Mouse (Mus musculus) bone marrow, adult 2 months (tissue): ENCODE results near the gene Smim24. TPM values are rescaled to one million over a fixed set of nuclear protein-coding genes. Genes with fewer than 3 reads are reported as not detected.

Source experiments
- H3K27ac ChIP-seq: fragments of 200-500 bp; 2 replicates; pipeline ENCODE4 v1.5.1; 2012; ENCODE audit warnings: low read depth, mild to moderate bottlenecking, control low read depth, inconsistent platforms, low read length; ENCODE audit not compliant: control insufficient read depth, poor library complexity, insufficient read depth
- H3K4me1 ChIP-seq: fragments of 200-500 bp; 2 replicates; pipeline ENCODE4 v1.6.1; 2011; ENCODE audit warnings: low read length; ENCODE audit not compliant: control insufficient read depth, insufficient read depth
- H3K4me3 ChIP-seq: fragments of 200-500 bp; replicated peaks from 2 replicates; pipeline ENCODE3; 2011; ENCODE audit warnings: mild to moderate bottlenecking, low read depth, low read length, control low read depth; ENCODE audit not compliant: control insufficient read depth
- CTCF ChIP-seq: fragments of 200-500 bp; IDR thresholded peaks from 2 replicates; pipeline ENCODE4 v1.5.1; 2011; ENCODE audit warnings: low read length, control low read depth; ENCODE audit not compliant: control insufficient read depth, insufficient read depth
- POLR2A ChIP-seq: fragments of 200-500 bp; IDR thresholded peaks from 2 replicates; pipeline ENCODE4 v1.6.1; 2011; ENCODE audit warnings: low read depth, mild to moderate bottlenecking, control low read depth, low read length, borderline replicate concordance; ENCODE audit not compliant: control insufficient read depth
- WGBS: fragments of 180-500 bp; shearing (Covaris S2); methylation state at CpG from one replicate; pipeline ENCODE4 v1.1.7; 2018; 5-methylcytosine and 5-hydroxymethylcytosine counted together
- polyA plus RNA-seq: library from polyadenylated mRNA; stranded (reverse); fragments of >200 nt; gene quantifications from 2 replicates; pipeline ENCODE4 v1.2.4, GENCODE M21; 2011; ENCODE audit warnings: low replicate concordance; ENCODE audit not compliant: missing spikeins, insufficient read depth, insufficient read length

The Smim24 gene
- polyA plus RNA-seq, 1 experiment = 18.0 TPM

DNA sequence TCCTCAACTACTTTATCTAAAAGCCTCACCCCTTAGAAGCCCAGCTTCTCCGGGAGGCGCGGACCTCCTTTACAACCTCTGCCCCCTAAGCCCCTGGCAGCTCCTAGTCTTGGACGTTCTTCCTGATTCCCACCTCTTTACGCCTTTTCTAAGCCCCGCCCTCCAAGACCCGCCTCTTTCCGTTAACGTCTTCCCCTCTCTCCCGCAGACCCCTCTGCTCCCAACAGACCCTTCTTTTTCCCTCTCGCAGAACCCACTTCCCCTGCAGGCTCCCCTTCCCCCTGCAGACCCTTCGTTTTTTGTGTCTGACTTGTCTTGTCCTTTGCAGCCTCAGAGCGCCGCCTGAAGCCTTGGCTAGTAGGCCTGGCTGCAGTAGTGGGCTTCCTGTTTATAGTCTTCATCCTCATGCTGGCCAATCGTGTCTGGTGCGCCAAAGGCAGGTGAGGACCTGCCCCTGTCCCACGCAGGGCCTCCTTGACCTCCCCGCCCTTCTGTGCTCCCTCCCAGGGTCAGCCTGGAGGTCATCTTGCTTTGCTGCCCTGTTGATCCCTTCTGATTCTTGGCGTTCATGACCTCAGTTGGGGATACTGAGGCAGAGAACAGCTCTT lies 709 bp downstream of the Smim24 start:
- H3K4me3 ChIP-seq = peak overlapping the region; percentile 25
- TF ChIP-seq POLR2A = no peak
- no peak for TF ChIP-seq CTCF
- H3K4me1 ChIP-seq = peaks cover 5% of the 10 kb centered on the region
- H3K27ac ChIP-seq = peak overlapping the region; percentile 23
- WGBS = 3% methylated on average over 19 of the region's 19 CpGs

DNA sequence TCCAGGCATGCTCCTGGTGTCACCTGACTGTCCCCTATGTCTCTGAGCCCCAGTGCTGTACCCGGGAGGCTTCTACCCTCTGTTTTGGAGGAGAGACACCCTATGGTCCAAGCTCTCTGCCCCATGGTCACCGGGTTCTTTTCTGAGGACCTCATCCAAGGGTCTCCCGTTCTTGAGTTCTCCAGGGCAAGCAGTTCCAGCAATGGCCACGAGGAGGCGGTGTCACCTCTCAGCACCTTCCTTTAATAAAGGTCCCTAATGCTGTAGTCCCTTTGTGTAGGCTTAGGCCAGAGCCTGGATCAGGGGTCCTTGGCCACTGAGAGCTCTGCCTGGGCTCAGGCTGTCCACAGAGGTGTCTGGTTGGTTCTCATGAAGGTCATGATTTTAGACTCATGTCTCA lies 2.3 kb downstream of the Smim24 start:
- WGBS = 17% methylated on average over 5 of the region's 5 CpGs
- TF ChIP-seq POLR2A (no peak), CTCF (peak; percentile 95)
- Histone ChIP-seq H3K4me1 (peaks cover 5% of the 10 kb centered on the region), H3K4me3 (no peak overlapping the region), H3K27ac (no peak overlapping the region)

DNA sequence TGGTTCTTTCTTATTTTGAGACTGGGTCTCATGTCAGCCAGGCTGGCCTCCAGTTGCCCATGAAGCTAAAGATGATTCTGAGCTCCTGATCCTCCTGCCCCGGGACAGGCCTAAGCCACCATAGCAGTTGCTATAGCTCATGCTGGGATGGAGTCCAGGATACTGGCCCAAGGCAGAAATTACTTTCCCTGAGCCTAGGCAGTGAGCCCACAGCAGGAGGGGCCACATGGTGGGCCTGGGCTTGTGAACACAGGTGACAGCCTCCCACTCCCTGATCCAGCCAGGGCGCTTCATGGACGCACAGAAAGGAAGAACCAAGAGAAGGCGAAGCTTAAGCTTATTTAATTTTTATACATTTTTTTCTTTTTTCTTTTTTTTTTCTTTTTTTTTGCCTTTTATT lies 3.0 kb downstream of the Smim24 start:
- 80% methylated on average over 4 of the region's 4 CpGs for WGBS
- TF ChIP-seq POLR2A (no peak), CTCF (no peak)
- Histone ChIP-seq H3K27ac (no peak overlapping the region), H3K4me1 (peaks cover 5% of the 10 kb centered on the region), H3K4me3 (no peak overlapping the region)

DNA sequence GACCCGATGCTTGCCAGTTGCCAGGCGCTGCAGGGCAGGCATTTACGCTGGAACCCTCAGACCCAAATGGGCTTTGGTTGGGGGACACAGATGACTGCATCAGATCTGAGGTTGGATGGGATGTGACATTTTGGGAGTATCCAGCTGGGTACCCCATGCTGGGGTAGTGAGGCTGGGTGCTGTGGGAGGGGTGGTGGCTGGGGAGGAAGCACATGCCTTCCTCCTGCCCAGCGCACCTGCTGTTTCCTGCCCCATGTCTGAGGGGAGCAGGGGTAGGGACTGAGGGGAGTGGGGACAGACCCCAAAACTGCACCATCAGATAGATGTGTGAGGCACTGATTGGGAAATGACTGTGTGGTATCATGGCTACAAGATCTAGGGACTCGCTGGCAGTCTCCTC lies 3.9 kb downstream of the Smim24 start:
- 60% methylated on average over 5 of the region's 5 CpGs for WGBS
- TF ChIP-seq POLR2A = no peak
- no peak for TF ChIP-seq CTCF

DNA sequence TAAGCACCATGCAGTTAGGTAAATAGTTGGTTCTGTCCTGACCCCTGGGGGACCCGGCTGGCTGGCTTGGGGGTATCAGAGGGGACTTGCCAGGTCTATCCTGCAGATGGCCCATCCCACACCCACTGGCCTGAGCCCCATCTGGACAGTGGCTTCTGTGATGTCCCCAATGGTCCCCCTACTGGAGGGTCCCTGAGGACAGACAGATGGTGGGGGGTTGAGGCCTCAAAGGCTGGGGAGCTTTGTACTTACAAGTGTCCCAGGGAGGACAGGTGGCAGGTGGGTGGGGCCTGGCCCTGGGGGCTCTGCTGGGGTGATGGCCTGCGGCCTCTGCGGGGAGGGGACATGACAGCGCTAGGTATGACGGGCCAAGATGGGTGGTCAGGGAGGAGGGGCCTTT lies 6.4 kb downstream of the Smim24 start:
- peaks cover 2% of the 10 kb centered on the region; the same call in 1 of the 2 replicates for H3K4me1 ChIP-seq
- H3K4me3 ChIP-seq = no peak overlapping the region
- TF ChIP-seq POLR2A (no peak), CTCF (no peak)
- no peak overlapping the region for H3K27ac ChIP-seq
- 86% methylated on average over 5 of the region's 5 CpGs for WGBS

More for the DNA sequence above, 3.9 kb downstream of the Smim24 start:
- H3K4me3 ChIP-seq = no peak overlapping the region
- H3K4me1 ChIP-seq = peaks cover 7% of the 10 kb centered on the region
- no peak overlapping the region for H3K27ac ChIP-seq

DNA sequence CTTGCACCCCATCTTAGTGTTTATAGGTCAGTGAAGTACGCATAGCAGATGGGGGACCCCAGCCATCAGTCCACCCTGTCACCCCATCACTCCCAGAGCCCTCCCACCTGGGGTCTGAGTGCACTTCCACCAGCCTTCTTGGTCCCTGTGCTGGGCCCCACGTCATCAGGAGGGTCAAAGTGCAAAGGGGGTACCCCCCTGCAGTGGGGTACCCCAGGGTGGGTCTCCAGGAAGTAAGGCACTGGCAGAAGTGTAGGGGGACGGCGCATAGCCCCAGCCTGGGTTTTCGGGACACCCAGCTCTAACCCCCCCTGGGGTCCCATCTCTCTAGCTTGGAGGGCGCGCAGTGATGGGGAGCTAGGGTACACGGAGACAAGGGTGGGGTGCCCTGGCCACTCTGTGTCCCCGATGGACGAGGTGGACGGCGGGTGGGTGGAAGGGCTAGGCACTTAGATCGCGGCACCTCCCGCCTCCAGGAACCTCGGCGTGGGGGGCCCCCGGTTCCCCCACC lies 7.0 kb downstream of the Smim24 start:
- H3K4me3 ChIP-seq = no peak overlapping the region
- 89% methylated on average over 18 of the region's 18 CpGs for WGBS
- peaks cover 2% of the 10 kb centered on the region; the same call in 1 of the 2 replicates for H3K4me1 ChIP-seq
- no peak for TF ChIP-seq POLR2A
- TF ChIP-seq CTCF = no peak
- no peak overlapping the region for H3K27ac ChIP-seq

DNA sequence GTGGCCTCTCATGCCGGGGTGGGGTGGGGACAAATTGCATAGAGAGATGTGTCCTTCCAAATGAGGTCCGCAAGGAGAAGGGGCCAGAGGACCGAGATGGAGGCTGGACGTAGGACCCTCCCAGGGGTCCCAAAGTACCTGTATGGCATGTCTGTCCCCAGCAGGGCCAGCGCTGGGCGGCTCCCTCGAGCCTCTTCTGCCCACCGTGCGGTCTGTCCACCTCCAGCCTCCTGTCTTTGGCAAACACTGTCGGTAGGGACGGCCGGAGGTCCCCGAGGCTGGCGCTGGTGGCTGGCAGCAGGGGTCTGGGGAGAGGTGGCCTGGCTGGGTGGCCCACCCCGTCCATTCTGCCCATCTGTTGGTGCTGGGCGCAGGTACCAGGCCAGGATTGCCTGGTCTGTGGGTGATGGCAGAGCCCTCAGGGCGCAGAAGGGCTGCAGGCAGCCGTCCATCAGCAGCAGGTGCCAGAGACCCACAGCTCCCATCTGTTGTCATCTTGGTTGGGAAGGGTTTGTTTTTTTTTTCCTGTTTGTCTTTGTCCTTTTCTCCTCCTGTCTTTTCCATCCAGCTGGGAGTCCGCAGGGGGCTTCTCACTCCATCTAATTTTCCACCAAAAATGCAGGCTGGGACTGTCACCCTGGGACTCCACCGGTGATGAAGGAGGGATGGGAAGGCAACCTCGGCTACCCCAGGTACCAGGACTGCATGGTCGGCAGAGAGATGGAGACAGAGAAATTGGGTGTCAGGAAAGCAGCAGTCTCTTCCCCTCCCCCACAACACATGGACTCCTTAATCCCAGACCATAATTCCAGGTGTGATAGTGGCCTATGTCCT lies 7.7 kb downstream of the Smim24 start:
- Histone ChIP-seq H3K4me1 (peaks cover 3% of the 10 kb centered on the region; the same call in 1 of the 2 replicates), H3K27ac (no peak overlapping the region), H3K4me3 (no peak overlapping the region)

GRCm38 (mm10) chr10:81401205-81401520 lies 8.3 kb downstream of the Smim24 start:
- 84% methylated on average over 10 of the region's 10 CpGs for WGBS
- no peak for TF ChIP-seq POLR2A
- no peak for TF ChIP-seq CTCF
- H3K27ac ChIP-seq = no peak overlapping the region

More for the DNA sequence above, 7.7 kb downstream of the Smim24 start:
- TF ChIP-seq POLR2A (no peak), CTCF (no peak)
- WGBS = 89% methylated on average over 22 of the region's 22 CpGs

More at GRCm38 (mm10) chr10:81401205-81401520, 8.3 kb downstream of the Smim24 start:
- Histone ChIP-seq H3K4me1 (peaks cover 4% of the 10 kb centered on the region; the same call in 1 of the 2 replicates), H3K4me3 (no peak overlapping the region)
